Mouse (Mus musculus): ENCODE measurements around the gene Ubqln4.

The Ubqln4 gene

DNA sequence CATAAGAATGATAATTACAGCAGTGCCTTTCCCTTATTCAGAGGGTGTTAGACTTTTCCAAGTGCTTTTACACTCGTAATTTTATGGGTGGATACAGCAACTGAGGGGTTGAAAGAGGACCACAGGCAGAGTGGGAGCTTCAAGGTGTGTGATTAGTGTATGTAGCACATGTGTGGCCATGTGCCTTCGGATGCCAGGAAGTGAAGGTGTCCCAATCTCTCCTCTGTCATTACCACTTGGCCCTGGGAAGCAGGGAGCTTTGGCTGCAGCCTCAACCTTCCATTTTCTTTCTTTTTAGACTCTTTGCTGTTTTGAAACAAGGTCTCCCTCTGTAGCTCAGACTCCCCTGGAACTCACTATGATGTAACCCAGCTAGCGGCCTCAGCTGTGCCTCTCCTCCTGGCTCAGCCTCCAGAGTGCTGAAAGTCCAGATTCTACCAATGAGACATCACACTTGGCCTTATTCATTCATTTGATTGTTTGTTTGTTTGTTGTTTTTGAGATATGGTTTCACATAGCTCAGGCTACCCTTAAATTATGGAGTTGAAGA lies 63.5 kb downstream of the Ubqln4 start:
- Histone ChIP-seq H3K4me3 (replicated peaks; ENCODE audit: low read length) (0 out of 2 replicates have a peak overlapping the region, but pooled peaks have one; percentile 66), H3K27me3 (ENCODE audit: insufficient read depth, low read length) (peaks cover 5% of the 10 kb centered on the region; the same call in 1 of the 2 replicates), H3K36me3 (ENCODE audit: insufficient read depth, low read length) (peaks cover 22% of the 10 kb centered on the region), H3K9me3 (ENCODE audit: low read length) (no peaks in the 10 kb centered on the region), H3K4me1 (replicated peaks; ENCODE audit: low read depth, low read length) (peaks cover 74% of the 10 kb centered on the region)
- TF ChIP-seq CTCF (conservative IDR thresholded peaks at IDR 0.05; ENCODE audit: low read length): no peak
- TF ChIP-seq NANOG (IDR thresholded peaks at IDR 0.05; ENCODE audit: borderline replicate concordance, low read length): no peak
- TF ChIP-seq POU5F1 (IDR thresholded peaks at IDR 0.05; ENCODE audit: borderline replicate concordance, low read length): no peak

DNA sequence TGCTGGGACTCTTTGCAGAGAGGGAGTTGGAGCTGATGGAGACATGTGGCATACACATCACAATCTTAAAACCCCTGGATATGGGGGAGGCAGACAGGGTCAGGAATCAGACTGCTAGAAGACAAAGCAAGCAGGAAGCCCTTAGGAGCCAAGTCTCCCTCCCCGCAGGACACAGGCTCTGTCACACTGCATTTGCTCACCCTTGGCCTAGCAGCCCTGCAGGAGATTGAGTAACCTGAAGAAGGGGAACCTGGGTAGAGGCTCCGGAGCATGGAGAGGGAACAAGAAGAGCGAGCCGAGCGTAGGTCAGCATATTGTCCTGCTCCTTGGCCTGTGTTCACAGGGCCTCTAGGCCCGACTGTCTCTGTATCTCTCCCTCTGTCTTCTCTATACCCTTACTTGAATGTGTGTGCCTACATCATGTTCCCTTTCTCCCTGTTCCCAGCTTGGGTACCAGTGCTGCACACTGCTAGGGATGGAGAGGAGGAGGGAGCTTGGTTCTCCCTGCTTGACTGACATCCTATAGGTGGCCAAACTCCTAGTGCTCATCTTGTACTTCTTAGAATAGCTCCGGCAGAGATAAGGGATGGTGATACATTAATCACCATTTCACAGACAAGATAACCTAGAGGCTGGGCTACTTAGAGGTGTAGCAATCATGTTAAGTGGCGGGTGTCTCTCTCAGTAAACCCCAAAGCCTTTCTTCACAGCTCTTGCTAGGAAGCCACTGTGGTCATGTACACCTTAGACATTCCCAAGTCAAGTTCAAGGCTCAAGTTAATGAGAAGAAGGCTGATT lies 64.7 kb downstream of the Ubqln4 start:
- no peak for TF ChIP-seq POU5F1 (IDR thresholded peaks at IDR 0.05; ENCODE audit: borderline replicate concordance, low read length)
- TF ChIP-seq NANOG (IDR thresholded peaks at IDR 0.05; ENCODE audit: borderline replicate concordance, low read length): no peak
- no peak for TF ChIP-seq CTCF (conservative IDR thresholded peaks at IDR 0.05; ENCODE audit: low read length)
- Histone ChIP-seq H3K9me3 (ENCODE audit: low read length) (no peaks in the 10 kb centered on the region), H3K36me3 (ENCODE audit: insufficient read depth, low read length) (peaks cover 22% of the 10 kb centered on the region), H3K4me3 (replicated peaks; ENCODE audit: low read length) (no peak overlapping the region), H3K27me3 (ENCODE audit: insufficient read depth, low read length) (peaks cover 5% of the 10 kb centered on the region; the same call in 1 of the 2 replicates), H3K4me1 (replicated peaks; ENCODE audit: low read depth, low read length) (peaks cover 86% of the 10 kb centered on the region)

Measured in E14TG2a.4 (cell line).